13 mouse cellular contexts compared by ENCODE assay signal in the genomic region with DNA sequence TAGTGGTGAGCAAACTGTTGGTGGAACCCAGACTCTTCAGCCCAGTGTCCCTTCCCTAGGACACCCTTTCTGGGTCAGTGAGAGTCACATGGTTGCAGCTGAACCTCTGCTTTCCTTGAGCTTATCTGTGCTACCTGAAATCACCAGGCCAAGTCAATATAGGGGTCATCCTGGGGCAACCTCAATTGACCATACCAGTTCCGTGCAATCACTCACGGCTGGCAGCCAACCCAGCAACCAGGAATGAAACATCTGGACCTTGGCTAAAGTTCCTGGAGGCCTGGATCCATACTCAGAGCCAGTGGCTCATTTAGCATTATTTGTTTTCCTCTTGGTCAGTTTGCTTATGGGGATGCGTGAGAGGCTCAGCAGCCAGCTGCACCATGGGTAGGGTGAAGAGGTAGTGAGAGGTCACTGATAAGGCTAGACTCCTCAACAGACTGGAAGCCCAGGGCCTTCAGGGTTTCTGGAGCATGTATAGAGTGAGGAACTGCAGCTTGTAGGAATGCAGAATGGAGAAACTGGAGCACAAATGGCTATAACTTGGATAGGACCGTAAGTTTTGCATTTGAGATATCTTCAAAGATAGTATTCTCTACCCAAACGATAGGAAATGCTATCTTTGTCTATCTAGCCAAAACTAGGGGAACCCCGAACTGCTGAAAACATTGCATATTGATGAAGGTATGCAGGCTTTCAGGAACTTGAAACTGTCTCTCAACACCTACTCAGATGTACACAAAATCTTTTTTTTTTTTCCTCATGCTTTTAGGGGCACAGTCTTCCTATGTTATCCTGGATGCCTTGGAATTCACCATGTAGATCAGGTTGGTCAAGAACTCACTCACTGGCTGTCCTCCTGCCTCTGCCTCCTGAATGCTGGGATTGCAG. TPM values are rescaled to one million over a fixed set of nuclear protein-coding genes. Genes with fewer than 3 reads are reported as not detected.
DNase-seq lines count a peak whose midpoint lies in the region; ATAC-seq and TF ChIP-seq lines count a peak whose summit lies in the region.
"Had no signal": no experiment of that assay in that cellular context is flagged by ENCODE, and none has a peak within 500 bp of the region (broad histone marks: within the 10 kb centered on the region; RNA-seq: fewer than 3 reads in every experiment).

No protein-coding gene starts in this region.

- no peaks in the 10 kb centered on the region for H3K36me3 ChIP-seq in kidney, embryonic 16.5 days (ENCODE audit: insufficient read depth, low read length)
- H3K36me3 ChIP-seq in liver, postnatal 0 days (replicated peaks; ENCODE audit: insufficient read depth, low read length) = no peaks in the 10 kb centered on the region
- H3K36me3 ChIP-seq: embryonic facial prominence, embryonic 13.5 days; midbrain, embryonic 12.5 days had no signal

- H3K9ac ChIP-seq in kidney, embryonic 16.5 days (replicated peaks; ENCODE audit: low read length) = no peak overlapping the region
- no peak overlapping the region for H3K9ac ChIP-seq in liver, postnatal 0 days (replicated peaks)
- H3K9ac ChIP-seq: embryonic facial prominence, embryonic 13.5 days; forebrain, embryonic 13.5 days; midbrain, embryonic 12.5 days had no signal

- intact Hi-C loops in gastrocnemius, postnatal 14 days (cut with DNase I; ENCODE audit: low total_unique reads) = no loop called here
- intact Hi-C loops in left cerebral cortex, postnatal 36 days (cut with DNase I) = no loop called here

- H3K4me3 ChIP-seq in kidney, embryonic 16.5 days (ENCODE audit: low read length) = no peak overlapping the region
- H3K4me3 ChIP-seq in liver, postnatal 0 days (ENCODE audit: low read depth, low read length) = no peak overlapping the region
- H3K4me3 ChIP-seq: embryonic facial prominence, embryonic 13.5 days; forebrain, embryonic 13.5 days; midbrain, embryonic 12.5 days had no signal

- H3K4me2 ChIP-seq in kidney, embryonic 16.5 days (replicated peaks; ENCODE audit: low read depth, low read length) = no peak overlapping the region
- no peak overlapping the region for H3K4me2 ChIP-seq in liver, postnatal 0 days (ENCODE audit: low read depth, low read length)
- H3K4me2 ChIP-seq: embryonic facial prominence, embryonic 13.5 days; forebrain, embryonic 13.5 days; midbrain, embryonic 12.5 days had no signal

- no peak for ATAC-seq in kidney, embryonic 16.5 days (ENCODE audit: low FRiP score, low TSS enrichment)
- peak; percentile 93 for ATAC-seq in liver, postnatal 0 days
- ATAC-seq: forebrain, embryonic 13.5 days; hindbrain, postnatal 0 days had no signal

- WGBS in kidney, embryonic 16.5 days = 84% methylated on average over 6 of the region's 6 CpGs
- 54% methylated on average over 6 of the region's 6 CpGs for WGBS in liver, postnatal 0 days (ENCODE audit: insufficient replicate concordance)

- no peaks in the 10 kb centered on the region for H3K27me3 ChIP-seq in kidney, embryonic 16.5 days (ENCODE audit: insufficient read depth, low read length)
- H3K27me3 ChIP-seq in liver, postnatal 0 days (ENCODE audit: insufficient read depth, low read length) = no peaks in the 10 kb centered on the region
- H3K27me3 ChIP-seq: embryonic facial prominence, embryonic 13.5 days; forebrain, embryonic 13.5 days had no signal

- peaks cover 18% of the 10 kb centered on the region; the same call in 1 of the 2 replicates for H3K4me1 ChIP-seq in kidney, embryonic 16.5 days (ENCODE audit: insufficient read depth, low read length)
- peaks cover 14% of the 10 kb centered on the region; the same call in 1 of the 2 replicates for H3K4me1 ChIP-seq in liver, postnatal 0 days (ENCODE audit: insufficient read depth)

- TF ChIP-seq EP300 in liver, postnatal 0 days (IDR thresholded peaks at IDR 0.05; ENCODE audit: low read depth) = peak; percentile 84

- DNase-seq in adrenal gland, postnatal 10 days = peak; percentile 52
- no peak for DNase-seq in adrenal gland, postnatal 4 days (ENCODE audit: low spot score in 2 of 2)
- peak; percentile 60 to 76 for DNase-seq in kidney, adult 8-10 months
- DNase-seq in induced T-regulatory cell, adult 2 months (ENCODE audit: low read depth) = peak; percentile 28
- peak; percentile 78 for DNase-seq in liver, postnatal 0 days
- no peak for DNase-seq in gastrocnemius, postnatal 14 days
- no peak for DNase-seq in left cerebral cortex, postnatal 36 days (ENCODE audit: low spot score in 2 of 2)
- DNase-seq: lung, postnatal 10 days had no signal

- H3K27ac ChIP-seq in kidney, embryonic 16.5 days (ENCODE audit: low read length) = no peak overlapping the region
- H3K27ac ChIP-seq in liver, postnatal 0 days (ENCODE audit: low read depth) = peak overlapping the region; percentile 77
- H3K27ac ChIP-seq: embryonic facial prominence, embryonic 13.5 days; forebrain, embryonic 13.5 days; hindbrain, postnatal 0 days; midbrain, embryonic 12.5 days had no signal

- H3K9me3 ChIP-seq in kidney, embryonic 16.5 days (ENCODE audit: low read length) = no peaks in the 10 kb centered on the region
- no peaks in the 10 kb centered on the region for H3K9me3 ChIP-seq in liver, postnatal 0 days (ENCODE audit: low read length)
- H3K9me3 ChIP-seq: embryonic facial prominence, embryonic 13.5 days; forebrain, embryonic 13.5 days; midbrain, embryonic 12.5 days had no signal

- TF ChIP-seq CTCF in liver, postnatal 0 days (IDR thresholded peaks at IDR 0.05; ENCODE audit: low read depth) = no peak

RNA-seq across cellular contexts. Expression of a gene that starts 56.4 kb away (rescaled TPM):
- 10 to 100 TPM; 25.2 to 41.2 TPM for total RNA-seq in adrenal gland, postnatal 10 days (2021)
- total RNA-seq in adrenal gland, postnatal 4 days (2021) = 10 to 100 TPM; 47.6 to 49.1 TPM
- 5.9 and 7.6 TPM in 2 replicates for polyA plus RNA-seq in kidney, embryonic 16.5 days (2015; fragmentation: Nextera tagmentation; extraction: Ambion mirVana)
- polyA plus RNA-seq in liver, postnatal 0 days (2015; fragmentation: Nextera tagmentation; extraction: Ambion mirVana) = 3.9 and 4.4 TPM in 2 replicates
- total RNA-seq in gastrocnemius, postnatal 14 days (2021) = 10 to 100 TPM; 23.5 to 23.8 TPM
- 100 to 1,000 TPM; 156 to 184 TPM for total RNA-seq in left cerebral cortex, postnatal 36 days (2021)

Comparison
In these comparisons a context has a peak if more than half of its experiments do, and no peak if none do; other contexts are left out.
1. DNase-seq: peak in adrenal gland, postnatal 10 days (single experiment), kidney, adult 8-10 months (2 of 2), induced T-regulatory cell, adult 2 months (single experiment) and liver, postnatal 0 days (single experiment); none in adrenal gland, postnatal 4 days (0 of 2), gastrocnemius, postnatal 14 days (single experiment) and left cerebral cortex, postnatal 36 days (0 of 2).